Mouse (Mus musculus) liver (tissue): ENCODE data around the gene Gtpbp1.

Experiments
- DNase-seq: peaks from one replicate; pipeline ENCODE4 v3.0.0-alpha.2; 2020; ENCODE audit warnings: mixed read lengths

The Gtpbp1 gene

GRCm38 (mm10) chr15:79727840-79728239 is 37.2 kb downstream of the Gtpbp1 start:
- no peak for DNase-seq

GRCm38 (mm10) chr15:79728311-79728710 is 37.7 kb downstream of the Gtpbp1 start:
- no peak for DNase-seq

GRCm38 (mm10) chr15:79728731-79729388 is 38.2 kb downstream of the Gtpbp1 start:
- DNase-seq: no peak

GRCm38 (mm10) chr15:79731554-79731953 is 40.9 kb downstream of the Gtpbp1 start:
- no peak for DNase-seq

- no peak for DNase-seq
Observed at GRCm38 (mm10) chr15:79733192-79733591, 42.5 kb downstream of the Gtpbp1 start.

- no peak for DNase-seq
Observed at GRCm38 (mm10) chr15:79733640-79734039, 43.0 kb downstream of the Gtpbp1 start.

- no peak for DNase-seq
Observed at GRCm38 (mm10) chr15:79734311-79734710, 43.7 kb downstream of the Gtpbp1 start.

GRCm38 (mm10) chr15:79740739-79741138 is 50.1 kb downstream of the Gtpbp1 start:
- no peak for DNase-seq

- no peak for DNase-seq
Observed at GRCm38 (mm10) chr15:79741173-79741858, 50.7 kb downstream of the Gtpbp1 start.

GRCm38 (mm10) chr15:79741921-79742705 is 51.5 kb downstream of the Gtpbp1 start, which contains the start of gene Sun2:
Gene Sun2, minus strand, starts transcription at chr15:79742536.
- peak; percentile 93 for DNase-seq

- no peak for DNase-seq
Observed at GRCm38 (mm10) chr15:79742706-79743023, 52.0 kb downstream of the Gtpbp1 start.

- DNase-seq: no peak
Observed at GRCm38 (mm10) chr15:79744001-79744400, 53.4 kb downstream of the Gtpbp1 start.

- DNase-seq: no peak
Observed at GRCm38 (mm10) chr15:79744742-79745141, 54.1 kb downstream of the Gtpbp1 start.

- no peak for DNase-seq
Observed at GRCm38 (mm10) chr15:79745312-79745711, 54.7 kb downstream of the Gtpbp1 start.

- no peak for DNase-seq
Observed at GRCm38 (mm10) chr15:79745883-79746282, 55.2 kb downstream of the Gtpbp1 start.

GRCm38 (mm10) chr15:79747998-79748397 is 57.4 kb downstream of the Gtpbp1 start:
- peak; percentile 33 for DNase-seq

GRCm38 (mm10) chr15:79749162-79749561 is 58.5 kb downstream of the Gtpbp1 start:
- no peak for DNase-seq

- no peak for DNase-seq
Observed at GRCm38 (mm10) chr15:79750266-79750665, 59.6 kb downstream of the Gtpbp1 start.

- no peak for DNase-seq
Observed at GRCm38 (mm10) chr15:79751772-79752171, 61.1 kb downstream of the Gtpbp1 start.

- DNase-seq: peak; percentile 73
Observed at GRCm38 (mm10) chr15:79752742-79753419, 62.2 kb downstream of the Gtpbp1 start.

GRCm38 (mm10) chr15:79753420-79753752 is 62.7 kb downstream of the Gtpbp1 start:
- DNase-seq: no peak

- no peak for DNase-seq
Observed at GRCm38 (mm10) chr15:79753873-79754272, 63.2 kb downstream of the Gtpbp1 start.

GRCm38 (mm10) chr15:79755176-79755575 is 64.5 kb downstream of the Gtpbp1 start:
- no peak for DNase-seq
